Mouse (Mus musculus) lung, postnatal 0 days (tissue): ENCODE results near the gene Gm20388.

Experiments
- CTCF ChIP-seq: IDR thresholded peaks from 2 replicates; pipeline ENCODE4 v1.5.1; 2016; ENCODE audit warnings: antibody characterized with exemption, mild to moderate bottlenecking
- EP300 ChIP-seq: IDR thresholded peaks from 2 replicates; pipeline ENCODE4 v1.6.1; 2016; ENCODE audit warnings: antibody characterized with exemption, mild to moderate bottlenecking, control low read depth

DNA sequence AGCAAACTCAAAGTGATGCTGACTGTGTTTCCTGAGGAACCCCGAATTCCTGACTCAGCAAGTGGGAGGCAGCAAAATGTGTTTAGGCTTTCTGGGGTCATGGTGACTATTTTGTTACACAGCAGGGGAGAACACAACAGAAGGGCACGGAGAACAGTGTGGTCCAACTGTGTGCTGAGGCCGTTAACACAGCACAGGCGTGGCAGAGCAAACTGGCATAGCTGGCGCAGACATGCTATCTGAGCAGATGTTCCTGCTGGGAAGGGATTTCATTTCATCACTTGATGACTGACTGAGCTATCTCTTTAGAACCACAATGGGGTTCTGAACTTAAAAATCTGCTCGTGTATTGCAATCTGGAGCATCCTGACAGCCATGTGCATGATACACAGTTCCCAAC is 1974.8 kb downstream of the Gm20388 start:
- TF ChIP-seq CTCF = no peak
- no peak for TF ChIP-seq EP300
